Mouse (Mus musculus) kidney, postnatal 4 days (tissue): ENCODE measurements around the gene Rnf40.

Experiments
- DNase-seq, 2 experiments: peaks; one replicate each; pipeline ENCODE4 v3.0.0; 2021; ENCODE audit warnings: mixed read lengths in 2 of 2

The Rnf40 gene

GRCm38 (mm10) chr7:127588011-127588871, at the start of gene Rnf40, which contains the start of gene Ccdc189:
Rnf40 (plus strand) TSS chr7:127588767.
Ccdc189 (minus strand) TSS chr7:127588595.
- DNase-seq, result peak; percentile 92 to 96

- DNase-seq, result no peak
Measured at GRCm38 (mm10) chr7:127541671-127542070, 46.9 kb upstream of the Rnf40 start.

- no peak for DNase-seq
Measured at GRCm38 (mm10) chr7:127549116-127549835, 39.3 kb upstream of the Rnf40 start.

GRCm38 (mm10) chr7:127551558-127551957, 37.0 kb upstream of the Rnf40 start:
- DNase-seq, result no peak

- no peak for DNase-seq
Measured at GRCm38 (mm10) chr7:127560580-127560979, 28.0 kb upstream of the Rnf40 start.

DNA sequence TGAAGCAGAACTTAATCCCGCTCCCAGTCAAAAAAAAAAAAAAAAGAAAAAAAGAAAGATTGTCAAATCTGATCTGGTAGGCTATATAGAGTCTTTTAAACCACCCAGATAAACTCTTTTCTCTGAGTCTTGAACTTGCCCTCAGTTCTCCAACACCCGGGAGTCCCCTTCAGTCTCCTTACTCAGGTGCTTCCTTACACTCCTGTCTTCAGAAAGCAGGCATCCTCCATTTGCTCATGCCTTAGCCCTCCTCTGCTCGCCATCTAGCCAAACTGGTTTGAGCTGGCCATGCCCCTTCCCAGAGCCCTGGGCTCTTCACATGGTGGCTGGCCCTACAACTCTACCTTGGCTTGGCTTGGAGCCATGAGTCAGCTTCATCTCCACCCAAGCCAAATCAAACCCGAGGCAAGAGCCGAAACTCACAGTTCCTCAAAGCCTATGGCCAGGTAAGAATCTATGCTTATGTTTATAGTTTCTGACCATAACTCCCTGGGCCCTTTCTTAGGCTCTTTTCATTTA, 27.2 kb upstream of the Rnf40 start, which contains the start of gene Tmem265:
TSS of gene Tmem265 (plus strand) at position 51 of the 519 bp plus-strand sequence.
- DNase-seq, result peak in 1 of 2 experiments; percentile 20

DNA sequence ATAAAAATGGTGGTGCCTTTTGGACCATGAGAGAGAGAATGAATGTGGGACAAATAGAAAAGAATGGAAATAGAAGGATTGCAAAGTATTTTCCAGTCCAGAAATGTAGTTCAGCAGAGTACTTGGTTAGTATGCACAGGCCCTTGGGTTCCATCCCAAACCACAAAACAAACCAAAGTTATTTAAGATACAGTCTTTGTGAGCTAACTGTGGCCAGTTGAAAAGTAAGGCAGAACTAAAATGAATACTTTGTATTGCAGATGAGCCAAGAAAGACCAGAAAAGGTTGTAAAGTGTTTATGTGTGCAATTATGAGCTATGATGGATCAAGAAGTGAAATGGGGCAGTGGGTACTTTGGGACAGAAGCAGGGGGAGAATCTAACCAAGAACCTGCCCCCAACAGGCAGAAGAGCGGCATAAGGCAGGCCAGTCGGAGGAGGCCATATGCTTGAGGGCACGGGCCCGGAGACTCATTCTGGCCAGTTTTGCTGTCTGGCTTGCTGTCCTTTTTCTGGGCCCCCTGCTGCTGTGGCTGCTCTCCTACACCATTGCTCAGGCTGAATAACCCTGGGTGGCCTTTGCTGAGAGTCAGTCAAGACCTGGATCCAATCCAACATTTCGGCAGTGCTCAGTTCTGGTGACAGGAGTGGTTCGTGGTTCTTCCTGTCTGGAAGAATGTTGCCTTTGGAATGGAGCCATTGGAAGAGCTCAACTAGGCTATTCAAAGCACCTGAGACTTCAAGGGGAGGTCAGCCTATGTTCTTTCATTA, 24.0 kb upstream of the Rnf40 start:
- peak in 1 of 2 experiments; percentile 18 for DNase-seq

DNA sequence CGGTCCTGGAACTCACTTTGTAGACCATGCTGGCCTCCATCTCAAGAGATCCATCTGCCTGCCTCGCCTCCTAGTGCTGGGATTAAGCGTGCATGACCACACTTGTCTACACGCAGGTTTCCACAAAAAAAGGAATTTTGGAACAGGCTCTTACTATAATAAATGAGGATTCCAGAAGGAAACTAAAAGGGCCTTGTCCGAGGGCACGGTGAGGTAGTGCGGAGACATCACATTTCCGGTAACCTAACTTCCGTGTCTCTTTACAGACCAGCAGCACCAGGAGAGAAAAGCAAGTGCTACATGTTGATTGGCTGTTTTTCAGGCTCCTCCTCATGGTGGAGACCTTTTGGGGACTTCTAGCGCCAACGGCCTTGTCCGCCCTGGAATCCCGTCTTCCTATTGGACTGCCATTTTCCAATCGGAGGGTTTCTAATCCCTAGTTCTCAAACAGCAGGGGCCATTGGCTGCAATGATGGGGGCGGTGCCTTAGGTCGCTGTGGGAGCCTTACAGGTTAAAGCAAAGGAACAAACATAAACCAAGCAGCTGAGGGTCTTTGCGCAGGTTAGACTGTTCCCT, 15.6 kb upstream of the Rnf40 start, which contains the start of gene Phkg2:
TSS of gene Phkg2 (plus strand) at position 446 of the 577 bp plus-strand sequence.
- peak; percentile 86 to 93 for DNase-seq

- DNase-seq, result peak; percentile 31 to 38
Measured at GRCm38 (mm10) chr7:127573503-127574008, 15.0 kb upstream of the Rnf40 start.

GRCm38 (mm10) chr7:127574115-127574514, 14.5 kb upstream of the Rnf40 start:
- no peak for DNase-seq

DNA sequence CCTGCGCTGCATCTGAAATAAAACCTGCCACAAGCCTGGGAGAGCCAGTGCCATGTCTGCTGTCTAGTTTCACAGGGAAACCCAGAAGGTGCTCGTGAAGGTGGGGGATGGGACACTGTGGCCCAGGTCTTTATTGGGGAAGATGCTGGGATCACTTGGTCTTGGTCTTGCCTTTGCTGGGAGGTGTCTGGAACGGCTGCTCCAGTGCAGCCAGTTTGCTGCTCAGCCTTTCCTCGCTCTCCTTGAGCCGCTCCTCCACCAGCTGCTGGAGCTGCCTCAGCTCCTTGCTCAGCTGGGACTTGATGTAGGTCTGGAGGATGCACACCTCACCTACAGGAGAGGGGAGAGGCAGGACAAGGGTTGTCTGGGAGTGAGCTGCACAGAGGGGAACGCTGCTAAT, 5.3 kb upstream of the Rnf40 start:
- no peak for DNase-seq

- DNase-seq, result no peak
Measured at GRCm38 (mm10) chr7:127585031-127585430, 3.5 kb upstream of the Rnf40 start.

- DNase-seq, result no peak
Measured at GRCm38 (mm10) chr7:127586149-127586548, 2.4 kb upstream of the Rnf40 start.

DNA sequence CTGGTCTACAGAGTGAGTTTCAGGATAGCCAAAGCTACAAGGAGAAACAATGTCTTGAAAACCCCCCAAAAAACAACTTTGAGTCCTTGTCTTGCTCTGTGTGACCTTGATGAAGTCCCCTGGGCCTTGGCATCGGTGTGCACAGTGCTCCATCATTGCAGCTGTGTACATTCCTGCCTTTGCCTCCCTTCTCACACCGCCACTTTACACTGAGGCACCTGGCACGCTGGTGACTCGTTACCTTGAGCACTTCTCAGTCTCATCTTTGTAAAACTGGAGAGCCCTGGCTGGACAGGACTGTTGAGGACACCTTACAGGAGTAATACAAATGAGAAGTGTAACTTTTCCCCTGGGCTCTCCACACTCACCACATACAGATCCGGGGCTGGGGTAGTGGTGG, 1.4 kb upstream of the Rnf40 start:
- no peak for DNase-seq

GRCm38 (mm10) chr7:127588901-127589300, 334 bp downstream of the Rnf40 start:
- DNase-seq, result no peak

- no peak for DNase-seq
Measured at GRCm38 (mm10) chr7:127589637-127590036, 1.1 kb downstream of the Rnf40 start.

GRCm38 (mm10) chr7:127591108-127591507, 2.5 kb downstream of the Rnf40 start:
- no peak for DNase-seq

DNA sequence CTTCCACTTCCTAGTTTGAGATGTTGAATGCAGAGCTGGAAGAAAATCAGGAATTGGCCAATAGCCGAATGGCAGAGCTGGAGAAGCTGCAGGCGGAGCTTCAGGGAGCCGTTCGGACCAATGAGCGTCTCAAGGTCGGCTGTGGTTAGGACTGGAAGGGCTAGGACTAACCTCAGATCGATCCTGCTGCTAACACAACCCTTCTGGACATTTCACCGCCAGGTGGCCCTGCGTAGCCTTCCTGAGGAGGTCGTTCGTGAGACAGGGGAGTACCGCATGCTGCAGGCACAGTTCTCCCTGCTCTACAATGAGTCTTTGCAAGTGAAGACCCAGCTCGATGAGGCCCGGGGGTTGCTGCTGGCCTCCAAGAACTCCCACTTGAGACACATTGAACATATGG, 4.0 kb downstream of the Rnf40 start:
- no peak for DNase-seq

GRCm38 (mm10) chr7:127596747-127597146, 8.2 kb downstream of the Rnf40 start:
- no peak for DNase-seq

DNA sequence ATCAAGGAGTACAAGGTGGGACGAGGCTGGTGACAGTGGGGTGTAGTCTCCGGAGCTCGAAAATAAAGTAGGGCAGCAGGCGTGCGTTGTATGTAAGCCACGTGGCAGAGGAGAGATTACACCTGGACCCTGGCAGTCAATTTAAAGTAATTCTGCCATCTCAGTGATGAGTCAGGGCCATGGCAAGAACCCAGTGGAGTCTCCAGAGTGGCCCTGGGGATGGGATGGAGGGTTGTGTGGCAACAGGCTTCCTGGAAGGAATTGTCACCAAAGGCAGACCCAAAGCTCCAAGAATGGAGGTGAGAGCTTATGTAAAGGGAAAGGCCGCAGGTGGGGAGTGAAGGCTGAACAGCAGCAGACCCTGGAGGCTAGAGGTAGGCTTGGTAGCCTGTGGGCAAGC, 12.0 kb downstream of the Rnf40 start:
- no peak for DNase-seq

DNA sequence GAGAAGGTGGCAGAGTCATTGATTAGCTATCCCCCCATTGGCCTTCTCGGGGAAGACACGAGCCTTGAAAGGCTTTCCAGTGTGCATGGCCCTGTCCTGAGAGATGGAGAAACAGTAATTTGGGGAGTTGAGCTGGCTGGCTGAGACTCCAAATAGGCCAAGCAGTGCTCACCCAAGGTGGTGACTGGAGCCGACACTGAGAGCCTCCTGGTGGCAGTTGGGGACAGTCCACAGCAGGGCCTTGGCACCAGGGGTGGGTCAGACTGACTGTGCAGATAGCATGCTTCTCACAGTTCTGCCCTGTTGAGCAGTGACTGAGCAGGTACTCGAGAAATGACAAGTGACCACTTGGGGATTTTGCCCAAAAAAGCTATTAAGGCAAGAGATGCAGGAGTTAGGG, 13.2 kb downstream of the Rnf40 start:
- no peak for DNase-seq

DNA sequence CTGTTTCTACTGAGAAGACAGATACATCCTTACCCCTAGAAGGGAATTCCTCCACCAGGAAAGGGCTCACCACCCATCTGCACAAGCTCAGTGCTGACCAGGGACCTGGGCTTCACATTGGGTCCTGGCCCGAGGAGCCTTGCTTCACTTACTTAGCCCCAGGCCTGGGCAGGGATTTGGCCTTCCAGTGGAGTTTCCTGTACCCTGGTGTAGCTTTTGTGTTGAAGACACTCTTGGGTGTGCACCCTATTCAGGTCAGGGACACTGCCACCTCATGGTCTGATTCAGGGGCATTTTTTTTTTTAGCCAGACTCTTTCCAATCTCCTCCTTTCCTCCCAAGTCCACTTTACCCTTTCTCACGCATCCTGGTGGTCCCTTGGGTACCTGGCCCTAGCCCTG, 14.3 kb downstream of the Rnf40 start:
- DNase-seq, result no peak
